Mouse (Mus musculus) forebrain, embryonic 14.5 days (tissue): ENCODE measurements around the gene March8. TPM values are rescaled to one million over a fixed set of nuclear protein-coding genes. Genes with fewer than 3 reads are reported as not detected.
"Not testable (repeated sequence)": the region's sequence is repeated elsewhere in the genome, so short reads cannot be mapped to it uniquely, and the experiment has no call there.

Experiments
- ATAC-seq: fragments of 200-750 bp; cut with Nextera tagmentation; 2 replicates; pipeline ENCODE4 v1.8.0; 2017; ENCODE audit warnings: mild to moderate bottlenecking, moderate library complexity
- DNase-seq: peaks from one replicate; pipeline ENCODE4 v3.0.0-alpha.2; 2015; ENCODE audit warnings: low spot score
- H3K27ac ChIP-seq: fragments of 300-500 bp; sonication (generic); 2 replicates; pipeline ENCODE4 v1.5.1; 2014; ENCODE audit warnings: low read depth, mild to moderate bottlenecking, control low read depth, low read length, moderate library complexity
- H3K27me3 ChIP-seq: fragments of 300-500 bp; sonication (generic); replicated peaks from 2 replicates; pipeline ENCODE4 v1.6.1; 2014; ENCODE audit warnings: low read length, control low read depth, mixed read lengths; ENCODE audit not compliant: control insufficient read depth, insufficient read depth
- H3K36me3 ChIP-seq: fragments of 300-500 bp; sonication (generic); 2 replicates; pipeline ENCODE4 v1.6.1; 2014; ENCODE audit warnings: low read length, control low read depth; ENCODE audit not compliant: control insufficient read depth, insufficient read depth
- H3K4me1 ChIP-seq: fragments of 300-500 bp; sonication (generic); 2 replicates; pipeline ENCODE4 v1.6.1; 2014; ENCODE audit warnings: antibody characterized with exemption, low read length, control low read depth; ENCODE audit not compliant: control insufficient read depth, insufficient read depth
- H3K4me2 ChIP-seq: fragments of 300-500 bp; sonication (generic); 2 replicates; pipeline ENCODE4 v1.6.1; 2014; ENCODE audit warnings: mild to moderate bottlenecking, control low read depth, low read length
- H3K4me3 ChIP-seq: fragments of 300-500 bp; sonication (generic); 2 replicates; pipeline ENCODE4 v1.5.1; 2014; ENCODE audit warnings: low read depth, low read length, control low read depth
- H3K9ac ChIP-seq: fragments of 300-500 bp; sonication (generic); 2 replicates; pipeline ENCODE4 v1.6.1; 2014; ENCODE audit warnings: mild to moderate bottlenecking, low read length, control low read depth, moderate library complexity
- H3K9me3 ChIP-seq: fragments of 300-500 bp; sonication (generic); replicated peaks from 2 replicates; pipeline ENCODE4 v1.6.1; 2016; ENCODE audit warnings: low read length, control low read depth, mixed read lengths; ENCODE audit not compliant: control insufficient read depth
- WGBS: fragments of 180-500 bp; shearing (Covaris S2); extraction: QIAGEN DNeasy Blood & Tissue Kit; methylation state at CpG from one replicate; pipeline ENCODE4 v1.1.7; 2014; 5-methylcytosine and 5-hydroxymethylcytosine counted together
- polyA plus RNA-seq: library from polyadenylated mRNA; unstranded; fragments of >200 nt; fragmentation: Nextera tagmentation; extraction: Ambion mirVana; gene quantifications from 2 replicates; pipeline ENCODE4 v1.2.1, GENCODE M21; 2014

Gene March8
- polyA plus RNA-seq, 1 experiment from 2014 or later = 47.0 TPM

- no peak for ATAC-seq
Observed at GRCm38 (mm10) chr6:116347953-116348352, 10.1 kb downstream of the March8 start.

GRCm38 (mm10) chr6:116349997-116350396 is 12.2 kb downstream of the March8 start:
- H3K27me3 ChIP-seq = no peaks in the 10 kb centered on the region
- WGBS = 95% methylated on average over 3 of the region's 3 CpGs
- H3K4me1 ChIP-seq = no peaks in the 10 kb centered on the region
- 0 out of 2 replicates have a peak overlapping the region, but pooled peaks have one; percentile 14 for H3K27ac ChIP-seq
- no peak overlapping the region for H3K4me2 ChIP-seq
- ATAC-seq (no peak), DNase-seq (no peak)
- no peaks in the 10 kb centered on the region for H3K36me3 ChIP-seq
- no peaks in the 10 kb centered on the region for H3K9me3 ChIP-seq
- H3K9ac ChIP-seq = no peak overlapping the region
- no peak overlapping the region for H3K4me3 ChIP-seq

More at GRCm38 (mm10) chr6:116347953-116348352, 10.1 kb downstream of the March8 start:
- no peaks in the 10 kb centered on the region for H3K4me1 ChIP-seq
- H3K36me3 ChIP-seq = no peaks in the 10 kb centered on the region
- DNase-seq = no peak
- no peak overlapping the region for H3K27ac ChIP-seq
- H3K27me3 ChIP-seq = no peaks in the 10 kb centered on the region
- no peak overlapping the region for H3K9ac ChIP-seq
- no peak overlapping the region for H3K4me3 ChIP-seq
- 87% methylated on average over 2 of the region's 2 CpGs for WGBS
- no peak overlapping the region for H3K4me2 ChIP-seq
- H3K9me3 ChIP-seq = no peaks in the 10 kb centered on the region

GRCm38 (mm10) chr6:116350643-116351042 is 12.8 kb downstream of the March8 start:
- Histone ChIP-seq H3K4me3 (no peak overlapping the region), H3K4me1 (no peaks in the 10 kb centered on the region), H3K4me2 (no peak overlapping the region), H3K9ac (no peak overlapping the region), H3K36me3 (no peaks in the 10 kb centered on the region), H3K9me3 (no peaks in the 10 kb centered on the region), H3K27ac (no peak overlapping the region), H3K27me3 (no peaks in the 10 kb centered on the region)
- 82% methylated on average over 6 of the region's 6 CpGs for WGBS
- ATAC-seq (no peak), DNase-seq (no peak)

- no peaks in the 10 kb centered on the region for H3K9me3 ChIP-seq
- H3K4me3 ChIP-seq = no peak overlapping the region
- no peak overlapping the region for H3K27ac ChIP-seq
- no peaks in the 10 kb centered on the region for H3K36me3 ChIP-seq
- H3K27me3 ChIP-seq = no peaks in the 10 kb centered on the region
- no peaks in the 10 kb centered on the region for H3K4me1 ChIP-seq
- ATAC-seq (no peak), DNase-seq (no peak)
- no peak overlapping the region for H3K4me2 ChIP-seq
- H3K9ac ChIP-seq = no peak overlapping the region
- WGBS = 84% methylated on average over 4 of the region's 4 CpGs
Observed at GRCm38 (mm10) chr6:116351534-116351933, 13.7 kb downstream of the March8 start.

- 92% methylated on average over 1 of the region's 1 CpGs for WGBS
- Histone ChIP-seq H3K36me3 (no peaks in the 10 kb centered on the region), H3K4me3 (no peak overlapping the region), H3K4me1 (no peaks in the 10 kb centered on the region), H3K9ac (no peak overlapping the region), H3K4me2 (no peak overlapping the region), H3K27me3 (no peaks in the 10 kb centered on the region), H3K27ac (no peak overlapping the region), H3K9me3 (no peaks in the 10 kb centered on the region)
- ATAC-seq = no peak
- no peak for DNase-seq
Observed at GRCm38 (mm10) chr6:116353428-116353827, 15.6 kb downstream of the March8 start.

- not testable (repeated sequence) for H3K27me3 ChIP-seq, H3K4me2 ChIP-seq, ATAC-seq, H3K9me3 ChIP-seq, H3K36me3 ChIP-seq, DNase-seq, H3K27ac ChIP-seq, H3K4me3 ChIP-seq, H3K4me1 ChIP-seq, H3K9ac ChIP-seq
- WGBS = 66% methylated on average over 8 of the region's 8 CpGs
Observed at GRCm38 (mm10) chr6:116356311-116356947, 18.6 kb downstream of the March8 start.

- DNase-seq = no peak
- no peak overlapping the region for H3K4me2 ChIP-seq
- no peaks in the 10 kb centered on the region for H3K4me1 ChIP-seq
- no peak overlapping the region for H3K27ac ChIP-seq
- no peaks in the 10 kb centered on the region for H3K27me3 ChIP-seq
- H3K9me3 ChIP-seq = no peaks in the 10 kb centered on the region
- no peaks in the 10 kb centered on the region for H3K36me3 ChIP-seq
- no peak overlapping the region for H3K9ac ChIP-seq
- no peak overlapping the region for H3K4me3 ChIP-seq
- no peak for ATAC-seq
- 49% methylated on average over 4 of the region's 4 CpGs for WGBS
Observed at GRCm38 (mm10) chr6:116356948-116357325, 19.1 kb downstream of the March8 start.

DNA sequence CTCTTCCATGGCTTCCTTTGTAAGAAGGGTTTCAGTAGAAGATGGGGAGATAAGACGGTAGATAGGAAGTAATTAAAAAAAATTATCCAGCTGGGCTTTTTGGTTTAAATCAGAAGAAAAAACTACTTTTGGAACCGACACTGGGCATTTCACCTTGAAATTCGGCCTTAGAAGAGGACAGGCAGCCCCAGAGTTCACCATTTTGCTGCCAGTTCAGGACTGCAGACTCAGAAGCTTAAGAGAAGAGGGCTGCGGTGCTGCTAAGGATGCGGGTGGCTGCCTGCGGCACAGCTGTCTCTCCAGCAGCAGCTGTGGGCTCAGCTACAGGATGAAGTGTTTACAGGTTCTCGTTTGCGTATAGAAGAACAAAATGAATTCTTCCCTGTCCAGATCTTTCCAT is 20.2 kb downstream of the March8 start:
- no peak for DNase-seq
- Histone ChIP-seq H3K27ac (no peak overlapping the region), H3K9ac (no peak overlapping the region), H3K36me3 (no peaks in the 10 kb centered on the region), H3K9me3 (no peaks in the 10 kb centered on the region), H3K27me3 (no peaks in the 10 kb centered on the region), H3K4me2 (no peak overlapping the region), H3K4me3 (no peak overlapping the region), H3K4me1 (no peaks in the 10 kb centered on the region)
- WGBS = 76% methylated on average over 8 of the region's 8 CpGs
- no peak for ATAC-seq

DNA sequence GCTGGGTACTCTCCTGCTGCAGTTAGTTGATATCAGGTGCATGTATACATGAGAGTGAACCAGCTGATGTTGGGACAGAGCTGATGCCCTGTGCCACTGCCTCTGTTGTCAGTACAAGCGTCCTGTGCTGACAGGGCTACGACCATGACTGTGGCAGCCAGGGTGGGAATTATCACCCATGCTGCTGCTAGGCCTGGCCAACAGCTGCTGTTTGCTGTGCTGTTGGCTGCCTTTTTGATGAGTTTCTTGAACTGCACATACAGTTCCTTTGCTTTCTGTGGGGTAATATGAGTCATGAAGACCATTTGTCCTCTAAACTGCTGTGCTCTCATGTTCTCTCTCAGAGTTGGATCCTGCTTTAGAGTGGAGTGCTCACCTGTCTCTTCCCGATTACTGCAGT is 21.4 kb downstream of the March8 start:
- H3K4me2 ChIP-seq = no peak overlapping the region
- no peaks in the 10 kb centered on the region for H3K27me3 ChIP-seq
- 79% methylated on average over 3 of the region's 3 CpGs for WGBS
- H3K4me1 ChIP-seq = no peaks in the 10 kb centered on the region
- no peak overlapping the region for H3K4me3 ChIP-seq
- H3K27ac ChIP-seq = no peak overlapping the region
- DNase-seq (no peak), ATAC-seq (no peak)
- no peaks in the 10 kb centered on the region for H3K36me3 ChIP-seq
- H3K9me3 ChIP-seq = no peaks in the 10 kb centered on the region
- H3K9ac ChIP-seq = no peak overlapping the region
